Mouse (Mus musculus): ENCODE results near the gene Stim1. TPM values are rescaled to one million over a fixed set of nuclear protein-coding genes. Genes with fewer than 3 reads are reported as not detected.
"Not testable (repeated sequence)": the region's sequence is repeated elsewhere in the genome, so short reads cannot be mapped to it uniquely, and the experiment has no call there.

Gene Stim1
- polyA plus RNA-seq, 1 experiment from 2014 or later, result 11.6 TPM

- ATAC-seq (ENCODE audit: low FRiP score, low TSS enrichment), result 0 out of 2 replicates have a peak, but pooled peaks have one; percentile 77
- Histone ChIP-seq H3K4me1 (ENCODE audit: control insufficient read depth, insufficient read depth, low read length) (no peaks in the 10 kb centered on the region), H3K4me3 (ENCODE audit: low read length) (no peak overlapping the region), H3K4me2 (replicated peaks; ENCODE audit: low read depth, low read length) (no peak overlapping the region), H3K27me3 (ENCODE audit: control insufficient read depth, insufficient read depth, low read length) (no peaks in the 10 kb centered on the region), H3K9me3 (ENCODE audit: control insufficient read depth, low read length) (no peaks in the 10 kb centered on the region), H3K9ac (ENCODE audit: low read depth, low read length) (no peak overlapping the region), H3K27ac (ENCODE audit: low read depth, low read length) (no peak overlapping the region), H3K36me3 (ENCODE audit: control insufficient read depth, insufficient read depth, low read length) (no peaks in the 10 kb centered on the region)
- 23% methylated on average over 4 of the region's 4 CpGs for WGBS
These were observed 9.4 kb upstream of the Stim1 start for GRCm38 (mm10) chr7:102258189-102258588.

DNA sequence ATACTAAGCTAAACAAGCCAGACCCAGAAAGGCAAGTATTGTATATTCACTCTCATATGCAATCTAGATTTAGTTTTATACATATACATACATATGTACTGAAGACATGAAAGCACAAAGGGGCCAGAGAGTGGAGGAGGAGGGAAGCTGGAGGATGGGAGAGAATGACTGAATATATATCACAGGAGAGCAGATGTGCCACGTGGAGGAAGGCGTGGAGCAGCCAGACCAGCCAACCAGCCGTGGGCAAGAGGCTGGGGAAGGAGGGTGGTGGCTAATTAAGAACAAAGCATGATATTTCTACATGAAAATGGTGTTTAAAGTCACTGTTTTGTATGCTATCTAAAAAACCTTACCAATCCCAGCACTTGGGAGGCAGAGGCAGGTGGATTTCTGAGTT is 8.9 kb upstream of the Stim1 start:
- Histone ChIP-seq H3K4me1 (ENCODE audit: control insufficient read depth, insufficient read depth, low read length) (no peaks in the 10 kb centered on the region), H3K4me3 (ENCODE audit: low read length) (no peak overlapping the region), H3K27ac (ENCODE audit: low read depth, low read length) (no peak overlapping the region), H3K36me3 (ENCODE audit: control insufficient read depth, insufficient read depth, low read length) (no peaks in the 10 kb centered on the region), H3K4me2 (replicated peaks; ENCODE audit: low read depth, low read length) (no peak overlapping the region), H3K9me3 (ENCODE audit: control insufficient read depth, low read length) (no peaks in the 10 kb centered on the region), H3K9ac (ENCODE audit: low read depth, low read length) (no peak overlapping the region), H3K27me3 (ENCODE audit: control insufficient read depth, insufficient read depth, low read length) (no peaks in the 10 kb centered on the region)
- no peak for ATAC-seq (ENCODE audit: low FRiP score, low TSS enrichment)
- 71% methylated on average over 3 of the region's 3 CpGs for WGBS

DNA sequence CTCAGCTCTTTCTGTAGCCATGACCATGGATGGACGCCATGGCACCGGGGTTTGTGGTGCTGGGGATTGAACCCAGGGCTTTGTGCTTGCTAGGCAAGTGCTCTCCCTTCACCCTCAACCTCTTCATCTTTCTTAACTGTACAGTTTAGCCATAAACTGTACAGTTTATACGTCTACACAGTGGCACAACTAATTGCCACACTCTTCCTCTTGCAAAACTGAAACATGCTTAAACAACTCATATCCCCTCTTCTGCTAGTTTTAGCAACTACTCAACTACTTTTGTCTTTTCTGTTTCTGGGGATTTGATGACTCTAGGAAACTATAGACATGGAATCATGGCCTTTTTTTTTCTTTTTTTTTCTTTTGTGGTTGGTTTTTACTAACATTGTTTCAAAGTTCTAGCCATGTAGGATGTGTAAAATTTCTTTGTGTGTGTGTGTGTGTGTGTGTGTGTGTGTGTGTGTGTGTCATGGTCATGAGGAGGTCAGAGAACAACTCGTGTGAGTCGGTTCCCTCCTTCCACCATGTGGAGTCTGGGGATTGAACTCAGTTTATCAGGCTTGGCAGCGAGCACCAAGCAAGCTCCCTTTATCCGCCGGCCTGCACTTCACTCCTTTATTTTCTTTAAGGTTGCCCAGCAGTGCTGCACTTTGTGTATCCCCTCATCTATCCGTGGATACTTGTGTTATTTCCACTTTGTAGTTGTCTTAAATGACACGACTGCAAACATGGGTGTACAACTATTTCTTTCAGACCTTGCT is 7.7 kb upstream of the Stim1 start:
- H3K27me3 ChIP-seq (ENCODE audit: control insufficient read depth, insufficient read depth, low read length), result no peaks in the 10 kb centered on the region
- no peak overlapping the region for H3K4me3 ChIP-seq (ENCODE audit: low read length)
- no peak overlapping the region for H3K4me2 ChIP-seq (replicated peaks; ENCODE audit: low read depth, low read length)
- H3K4me1 ChIP-seq (ENCODE audit: control insufficient read depth, insufficient read depth, low read length), result no peaks in the 10 kb centered on the region
- no peak for ATAC-seq (ENCODE audit: low FRiP score, low TSS enrichment)
- 80% methylated on average over 10 of the region's 10 CpGs for WGBS
- H3K27ac ChIP-seq (ENCODE audit: low read depth, low read length), result no peak overlapping the region
- no peaks in the 10 kb centered on the region for H3K36me3 ChIP-seq (ENCODE audit: control insufficient read depth, insufficient read depth, low read length)
- no peak overlapping the region for H3K9ac ChIP-seq (ENCODE audit: low read depth, low read length)
- no peaks in the 10 kb centered on the region for H3K9me3 ChIP-seq (ENCODE audit: control insufficient read depth, low read length)

- Histone ChIP-seq H3K27me3 (ENCODE audit: control insufficient read depth, insufficient read depth, low read length) (no peaks in the 10 kb centered on the region), H3K9ac (ENCODE audit: low read depth, low read length) (no peak overlapping the region), H3K36me3 (ENCODE audit: control insufficient read depth, insufficient read depth, low read length) (no peaks in the 10 kb centered on the region), H3K9me3 (ENCODE audit: control insufficient read depth, low read length) (no peaks in the 10 kb centered on the region), H3K4me2 (replicated peaks; ENCODE audit: low read depth, low read length) (no peak overlapping the region), H3K27ac (ENCODE audit: low read depth, low read length) (no peak overlapping the region), H3K4me3 (ENCODE audit: low read length) (no peak overlapping the region), H3K4me1 (ENCODE audit: control insufficient read depth, insufficient read depth, low read length) (no peaks in the 10 kb centered on the region)
- WGBS, result 79% methylated on average over 1 of the region's 1 CpGs
- no peak for ATAC-seq (ENCODE audit: low FRiP score, low TSS enrichment)
These were observed 7.1 kb upstream of the Stim1 start for GRCm38 (mm10) chr7:102260518-102260917.

DNA sequence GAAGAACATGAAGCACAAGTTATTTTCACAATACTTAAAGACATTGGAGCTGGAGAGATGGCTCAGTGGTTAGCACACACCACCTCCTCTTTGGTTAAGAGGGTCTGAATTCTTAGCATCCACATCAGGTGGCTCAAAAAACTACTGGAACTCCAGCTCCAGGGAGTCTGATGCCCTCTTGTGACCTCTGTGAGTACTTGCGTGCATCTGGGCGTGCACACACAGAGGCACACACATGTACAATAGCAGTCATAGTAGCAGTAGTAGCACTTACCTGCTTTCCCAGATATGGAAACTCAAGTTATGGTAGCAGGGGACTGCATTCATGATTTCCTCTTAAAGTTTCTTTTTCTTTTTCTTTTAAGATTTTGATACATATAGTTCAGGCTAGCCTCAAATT is 4.6 kb upstream of the Stim1 start:
- no peak for ATAC-seq (ENCODE audit: low FRiP score, low TSS enrichment)
- no peak overlapping the region for H3K4me3 ChIP-seq (ENCODE audit: low read length)
- no peak overlapping the region for H3K4me2 ChIP-seq (replicated peaks; ENCODE audit: low read depth, low read length)
- no peaks in the 10 kb centered on the region for H3K9me3 ChIP-seq (ENCODE audit: control insufficient read depth, low read length)
- H3K9ac ChIP-seq (ENCODE audit: low read depth, low read length), result no peak overlapping the region
- no peaks in the 10 kb centered on the region for H3K36me3 ChIP-seq (ENCODE audit: control insufficient read depth, insufficient read depth, low read length)
- H3K27ac ChIP-seq (ENCODE audit: low read depth, low read length), result no peak overlapping the region
- no peaks in the 10 kb centered on the region for H3K4me1 ChIP-seq (ENCODE audit: control insufficient read depth, insufficient read depth, low read length)
- 91% methylated on average over 2 of the region's 2 CpGs for WGBS
- H3K27me3 ChIP-seq (ENCODE audit: control insufficient read depth, insufficient read depth, low read length), result no peaks in the 10 kb centered on the region

GRCm38 (mm10) chr7:102266021-102266400 is 1.6 kb upstream of the Stim1 start:
- H3K36me3 ChIP-seq (ENCODE audit: control insufficient read depth, insufficient read depth, low read length); H3K27me3 ChIP-seq (ENCODE audit: control insufficient read depth, insufficient read depth, low read length); H3K4me3 ChIP-seq (ENCODE audit: low read length); H3K9ac ChIP-seq (ENCODE audit: low read depth, low read length); ATAC-seq (ENCODE audit: low FRiP score, low TSS enrichment); H3K9me3 ChIP-seq (ENCODE audit: control insufficient read depth, low read length); H3K4me2 ChIP-seq (replicated peaks; ENCODE audit: low read depth, low read length); H3K27ac ChIP-seq (ENCODE audit: low read depth, low read length); H3K4me1 ChIP-seq (ENCODE audit: control insufficient read depth, insufficient read depth, low read length): not testable (repeated sequence)
- WGBS, result 94% methylated on average over 10 of the region's 10 CpGs

- H3K9me3 ChIP-seq (ENCODE audit: control insufficient read depth, low read length), result no peaks in the 10 kb centered on the region
- H3K4me1 ChIP-seq (ENCODE audit: control insufficient read depth, insufficient read depth, low read length), result no peaks in the 10 kb centered on the region
- no peaks in the 10 kb centered on the region for H3K27me3 ChIP-seq (ENCODE audit: control insufficient read depth, insufficient read depth, low read length)
- ATAC-seq (ENCODE audit: low FRiP score, low TSS enrichment), result peak; percentile 29; the same call in 1 of the 2 replicates
- no peak overlapping the region; the same call in 1 of the 2 replicates for H3K4me3 ChIP-seq (ENCODE audit: low read length)
- 54% methylated on average over 14 of the region's 14 CpGs for WGBS
- H3K27ac ChIP-seq (ENCODE audit: low read depth, low read length), result no peak overlapping the region
- H3K9ac ChIP-seq (ENCODE audit: low read depth, low read length), result no peak overlapping the region
- no peak overlapping the region for H3K4me2 ChIP-seq (replicated peaks; ENCODE audit: low read depth, low read length)
- no peaks in the 10 kb centered on the region for H3K36me3 ChIP-seq (ENCODE audit: control insufficient read depth, insufficient read depth, low read length)
These were observed 1.1 kb upstream of the Stim1 start for GRCm38 (mm10) chr7:102266401-102267042.

DNA sequence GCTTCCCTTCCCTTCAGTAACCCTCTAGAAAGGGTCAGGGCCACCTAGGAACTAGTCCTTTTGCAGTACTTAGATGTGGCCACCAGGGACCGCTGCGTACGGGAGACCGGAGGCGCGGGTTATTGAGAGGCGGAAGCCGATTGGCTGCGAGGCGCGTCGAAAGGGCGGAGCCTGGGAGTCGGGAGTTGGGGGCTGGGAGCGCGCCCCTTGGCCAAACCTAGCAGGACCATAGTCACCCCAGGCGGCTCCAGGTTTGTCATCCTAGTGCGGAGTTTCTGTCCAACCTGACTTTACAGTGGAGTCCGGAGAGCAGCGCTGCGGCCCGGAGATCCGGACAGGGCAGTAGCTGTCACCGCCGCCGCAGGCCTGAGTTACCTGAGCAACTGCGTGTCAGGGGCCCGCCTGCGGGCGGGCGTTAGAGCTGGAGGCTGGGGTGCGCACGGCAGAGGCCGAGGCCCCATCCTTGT is 460 bp upstream of the Stim1 start:
- Histone ChIP-seq H3K4me3 (ENCODE audit: low read length) (peak overlapping the region; percentile 85), H3K36me3 (ENCODE audit: control insufficient read depth, insufficient read depth, low read length) (no peaks in the 10 kb centered on the region), H3K4me2 (replicated peaks; ENCODE audit: low read depth, low read length) (peak overlapping the region; percentile 97), H3K9me3 (ENCODE audit: control insufficient read depth, low read length) (no peaks in the 10 kb centered on the region), H3K4me1 (ENCODE audit: control insufficient read depth, insufficient read depth, low read length) (no peaks in the 10 kb centered on the region), H3K27me3 (ENCODE audit: control insufficient read depth, insufficient read depth, low read length) (no peaks in the 10 kb centered on the region), H3K27ac (ENCODE audit: low read depth, low read length) (no peak overlapping the region), H3K9ac (ENCODE audit: low read depth, low read length) (peak overlapping the region; percentile 72)
- ATAC-seq (ENCODE audit: low FRiP score, low TSS enrichment), result peak; percentile 93
- WGBS, result under 1% methylated on average over 32 of the region's 34 CpGs

- no peak for ATAC-seq (ENCODE audit: low FRiP score, low TSS enrichment)
These were observed 766 bp downstream of the Stim1 start for GRCm38 (mm10) chr7:102268395-102268748.

More at GRCm38 (mm10) chr7:102268395-102268748, 766 bp downstream of the Stim1 start:
- H3K9ac ChIP-seq (ENCODE audit: low read depth, low read length), result peak overlapping the region; percentile 72
- 5% methylated on average over 12 of the region's 12 CpGs for WGBS
- peak overlapping the region; percentile 85 for H3K4me3 ChIP-seq (ENCODE audit: low read length)
- no peaks in the 10 kb centered on the region for H3K27me3 ChIP-seq (ENCODE audit: control insufficient read depth, insufficient read depth, low read length)
- no peaks in the 10 kb centered on the region for H3K36me3 ChIP-seq (ENCODE audit: control insufficient read depth, insufficient read depth, low read length)
- no peaks in the 10 kb centered on the region for H3K9me3 ChIP-seq (ENCODE audit: control insufficient read depth, low read length)
- peak overlapping the region; percentile 97 for H3K4me2 ChIP-seq (replicated peaks; ENCODE audit: low read depth, low read length)
- H3K27ac ChIP-seq (ENCODE audit: low read depth, low read length), result no peak overlapping the region
- no peaks in the 10 kb centered on the region for H3K4me1 ChIP-seq (ENCODE audit: control insufficient read depth, insufficient read depth, low read length)
